Mouse (Mus musculus) splenic B cell, adult 2 months (primary cell): Measurements from ENCODE around the gene Papolb.

ENCODE experiments used
- DNase-seq: peaks from one replicate; pipeline ENCODE4 v3.0.0-alpha.2; 2011; ENCODE audit warnings: low read depth, low spot score
- H3K27me3 ChIP-seq: 2 replicates; pipeline ENCODE4 v1.6.1; 2012; ENCODE audit warnings: mild to moderate bottlenecking, low read length, moderate library complexity, mixed read lengths; ENCODE audit not compliant: control insufficient read depth, poor library complexity, insufficient read depth, severe bottlenecking
- H3K36me3 ChIP-seq: 2 replicates; pipeline ENCODE4 v1.6.1; 2012; ENCODE audit warnings: mild to moderate bottlenecking, low read length, moderate library complexity, mixed read lengths; ENCODE audit not compliant: control insufficient read depth, poor library complexity, insufficient read depth, severe bottlenecking

Gene Papolb

DNA sequence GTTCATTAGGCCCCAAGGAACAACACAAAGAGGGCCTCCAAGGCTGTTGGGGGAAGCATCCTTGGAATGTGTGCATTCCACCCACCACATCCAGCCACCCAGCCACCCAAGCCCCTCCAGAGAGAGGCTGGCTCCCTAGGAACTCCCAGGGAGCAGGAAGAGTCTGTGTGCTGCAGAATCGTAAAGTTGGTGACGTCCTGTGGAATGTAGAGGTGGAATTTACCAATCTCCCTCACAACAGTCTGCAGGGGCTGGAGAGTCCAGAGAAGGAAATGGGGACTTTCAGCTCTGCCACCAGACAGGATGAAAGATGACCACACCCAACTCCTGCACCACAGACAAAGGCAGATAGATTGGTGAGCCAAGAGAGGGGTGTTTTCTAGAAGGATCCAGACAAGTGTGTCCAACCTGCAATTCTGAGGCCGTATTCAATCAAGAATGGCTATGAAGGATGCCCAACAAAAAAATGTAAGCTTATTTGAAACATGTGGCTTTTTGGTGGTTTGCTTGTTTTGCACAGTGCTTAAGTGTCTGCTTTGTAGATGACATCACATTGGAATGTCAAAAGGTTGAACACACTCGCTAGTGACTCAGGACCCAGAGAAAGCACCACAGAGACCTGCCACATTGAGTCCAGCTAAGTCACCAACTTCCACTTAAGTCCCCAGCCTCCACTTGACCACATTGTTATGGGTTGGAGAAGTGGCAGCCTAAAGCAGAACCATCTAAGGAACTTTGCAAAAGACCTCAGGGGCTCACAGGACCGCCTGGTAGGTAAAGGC, 15.3 kb upstream of the Papolb start:
- Histone ChIP-seq H3K36me3 (no peaks in the 10 kb centered on the region), H3K27me3 (0 out of 2 replicates have a peak, but pooled peaks cover 1% of the 10 kb centered on the region)
- no peak for DNase-seq

GRCm38 (mm10) chr5:142537286-142537685, 7.4 kb upstream of the Papolb start:
- Histone ChIP-seq H3K36me3 (no peaks in the 10 kb centered on the region), H3K27me3 (no peaks in the 10 kb centered on the region)
- DNase-seq = no peak

GRCm38 (mm10) chr5:142535388-142535787, 5.5 kb upstream of the Papolb start:
- Histone ChIP-seq H3K36me3 (no peaks in the 10 kb centered on the region), H3K27me3 (no peaks in the 10 kb centered on the region)
- DNase-seq = no peak

DNA sequence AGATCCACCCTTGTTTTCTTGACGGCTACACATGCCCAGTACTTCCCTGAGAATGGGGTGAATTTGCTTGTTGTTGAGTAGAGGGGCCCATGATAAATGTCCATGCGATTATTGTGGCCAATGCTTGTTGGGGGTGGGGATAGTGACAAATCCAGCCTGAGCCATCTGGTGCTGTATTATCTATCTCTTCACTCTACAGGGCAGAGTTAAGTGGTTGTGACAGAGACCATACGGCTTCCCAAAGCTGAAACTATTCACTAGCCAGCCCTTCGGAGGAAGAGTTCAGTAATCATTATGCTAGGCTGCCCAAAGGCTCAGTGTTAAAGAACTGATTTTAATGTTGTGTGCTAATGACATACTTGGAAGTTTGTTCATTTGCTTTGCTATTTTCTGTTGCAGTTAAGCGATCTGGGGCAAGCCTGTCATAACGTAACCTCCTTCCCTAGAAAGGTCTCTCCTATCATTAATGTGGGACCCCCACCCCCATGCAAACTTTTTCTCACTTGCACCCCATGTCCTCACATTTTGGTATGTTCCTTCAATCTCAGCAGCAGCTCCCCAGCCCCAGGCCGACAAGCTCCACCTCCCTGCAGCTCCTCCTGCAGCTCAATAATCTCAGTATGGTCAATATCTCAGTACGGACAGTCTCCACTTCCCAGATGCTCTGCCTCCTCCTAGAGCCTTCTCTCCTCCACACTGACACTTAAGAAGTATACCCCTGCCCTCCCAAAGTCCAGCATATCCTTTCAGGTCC, 5.0 kb downstream of the Papolb start:
- Histone ChIP-seq H3K36me3 (no peaks in the 10 kb centered on the region), H3K27me3 (no peaks in the 10 kb centered on the region)
- no peak for DNase-seq

GRCm38 (mm10) chr5:142521195-142521866, 8.5 kb downstream of the Papolb start:
- no peaks in the 10 kb centered on the region for H3K36me3 ChIP-seq
- no peaks in the 10 kb centered on the region for H3K27me3 ChIP-seq
- no peak for DNase-seq

- DNase-seq = no peak
- Histone ChIP-seq H3K27me3 (no peaks in the 10 kb centered on the region), H3K36me3 (no peaks in the 10 kb centered on the region)
Observed at GRCm38 (mm10) chr5:142520360-142520759, 9.5 kb downstream of the Papolb start.

DNA sequence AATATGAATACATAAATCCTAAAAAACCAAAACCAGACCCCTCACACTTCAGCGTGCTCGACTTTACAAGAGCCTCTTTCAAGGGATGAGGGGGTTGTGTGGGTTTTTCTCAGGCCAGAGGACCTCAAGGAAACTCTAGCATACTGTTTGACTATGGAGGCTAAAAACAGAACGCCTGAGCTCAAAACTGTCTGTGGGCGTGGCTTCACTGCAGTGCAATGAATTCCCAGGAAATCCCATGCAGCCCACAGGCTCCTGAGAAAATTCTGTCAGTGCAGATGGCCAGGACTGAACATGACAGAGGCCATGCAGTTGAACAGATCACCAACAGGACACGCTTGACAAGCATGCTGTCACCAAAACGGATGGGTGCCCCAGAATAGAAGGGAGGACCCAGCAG, 10.9 kb downstream of the Papolb start:
- Histone ChIP-seq H3K27me3 (no peaks in the 10 kb centered on the region), H3K36me3 (no peaks in the 10 kb centered on the region)
- DNase-seq = no peak

GRCm38 (mm10) chr5:142512112-142512511, 17.8 kb downstream of the Papolb start:
- DNase-seq = no peak
- no peaks in the 10 kb centered on the region for H3K36me3 ChIP-seq
- no peaks in the 10 kb centered on the region for H3K27me3 ChIP-seq

DNA sequence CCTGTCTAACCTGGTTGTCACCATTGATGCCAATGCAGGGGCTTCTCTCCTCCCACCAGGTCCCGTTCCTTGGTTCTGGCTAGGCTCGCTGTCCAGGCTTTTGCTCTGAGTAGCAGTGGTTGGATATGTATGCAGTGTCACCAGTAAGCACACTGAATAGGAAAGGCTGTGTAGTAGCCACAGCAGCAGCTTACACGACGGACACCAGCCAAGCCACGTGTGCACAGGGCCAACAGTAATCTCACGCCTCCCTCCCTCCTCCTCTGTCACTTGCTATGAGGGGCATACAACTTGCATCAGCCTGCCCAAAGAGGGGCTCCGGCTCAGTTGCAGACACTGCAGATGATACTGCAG, 19.8 kb downstream of the Papolb start:
- H3K27me3 ChIP-seq = no peaks in the 10 kb centered on the region
- no peaks in the 10 kb centered on the region for H3K36me3 ChIP-seq
- no peak for DNase-seq

DNA sequence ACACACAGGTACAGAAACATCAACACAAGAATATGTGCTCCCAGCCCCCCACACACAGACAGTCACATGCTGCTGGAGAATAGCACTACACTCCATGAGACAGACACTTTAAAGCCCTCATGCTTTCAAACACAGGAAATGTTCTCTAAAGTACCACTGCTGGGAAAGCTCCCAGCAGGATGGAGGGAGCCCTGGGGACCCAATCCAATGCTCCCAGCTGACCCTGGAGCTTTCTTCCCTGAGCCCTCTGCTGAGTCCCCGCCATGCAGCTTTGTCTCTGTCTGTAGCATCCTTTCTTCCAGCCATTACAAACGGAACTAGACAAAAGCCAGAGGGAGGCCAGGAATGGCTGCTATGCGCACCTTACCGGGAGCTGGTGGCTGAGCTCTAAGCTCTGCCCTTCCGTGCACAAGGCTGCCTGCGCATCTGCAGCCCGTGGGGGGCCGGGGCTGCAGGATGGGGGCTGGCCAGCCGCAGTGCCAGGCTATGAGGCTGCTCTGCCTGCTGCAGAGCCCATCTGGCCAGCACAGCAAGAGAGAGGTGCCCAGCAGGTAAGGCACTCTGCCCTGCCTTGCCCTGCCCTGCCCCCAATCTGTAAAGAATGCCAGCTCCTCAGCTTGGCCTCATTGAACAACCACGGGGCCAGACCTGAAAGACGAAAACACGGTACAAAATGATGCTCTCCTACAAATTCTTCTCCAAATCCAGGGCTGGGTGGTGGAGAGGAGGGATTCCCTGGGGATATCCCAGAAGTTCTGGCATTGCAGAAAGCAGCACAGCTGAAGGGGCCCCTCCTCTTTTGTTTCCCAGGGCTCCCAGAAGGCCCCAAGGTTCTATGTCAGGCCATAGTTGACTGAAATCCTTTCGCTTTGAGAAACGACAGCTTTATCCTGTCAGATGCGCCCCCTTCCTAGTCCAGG, 20.5 kb downstream of the Papolb start:
- DNase-seq = no peak
- Histone ChIP-seq H3K36me3 (no peaks in the 10 kb centered on the region), H3K27me3 (no peaks in the 10 kb centered on the region)

DNA sequence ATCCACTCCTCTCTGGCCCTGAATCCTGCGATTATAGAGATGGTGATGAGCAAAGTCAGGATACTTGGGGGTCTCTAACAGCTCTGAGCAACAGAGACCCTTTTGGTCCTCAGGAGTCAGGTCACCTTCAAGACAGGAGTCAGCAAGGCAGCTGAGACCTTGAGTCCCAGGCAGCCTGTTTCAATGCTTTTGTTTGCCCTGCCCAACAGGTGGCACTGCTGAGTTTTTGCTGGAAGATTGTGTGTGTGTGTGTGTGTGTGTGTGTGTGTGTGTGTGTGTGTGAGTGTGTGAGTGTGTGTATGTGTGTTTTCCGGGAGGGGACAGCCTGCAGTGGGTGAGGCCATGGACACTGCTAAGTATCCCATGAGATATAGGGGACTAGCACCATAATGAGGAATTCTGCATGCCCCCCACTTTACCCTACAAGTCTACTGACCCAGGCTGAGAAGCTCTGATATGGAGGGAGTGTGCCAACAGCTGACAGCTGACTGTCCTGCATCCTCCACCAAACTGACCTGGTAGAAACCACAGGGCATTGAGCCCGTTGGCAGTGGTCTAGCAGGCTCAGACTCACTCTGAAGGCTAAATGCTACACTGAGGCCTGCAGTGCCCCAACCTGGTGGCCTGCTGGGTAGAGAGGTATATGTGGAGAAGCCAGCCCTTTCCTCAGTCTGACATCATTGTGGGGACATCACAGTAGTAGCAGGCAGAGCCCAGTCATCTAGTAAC, 24.0 kb downstream of the Papolb start:
- H3K27me3 ChIP-seq = no peaks in the 10 kb centered on the region
- H3K36me3 ChIP-seq = no peaks in the 10 kb centered on the region
- DNase-seq = peak; percentile 6

GRCm38 (mm10) chr5:142504175-142504574, 25.7 kb downstream of the Papolb start:
- no peaks in the 10 kb centered on the region for H3K36me3 ChIP-seq
- no peaks in the 10 kb centered on the region for H3K27me3 ChIP-seq
- no peak for DNase-seq

GRCm38 (mm10) chr5:142502414-142502813, 27.5 kb downstream of the Papolb start:
- Histone ChIP-seq H3K27me3 (no peaks in the 10 kb centered on the region), H3K36me3 (no peaks in the 10 kb centered on the region)

DNA sequence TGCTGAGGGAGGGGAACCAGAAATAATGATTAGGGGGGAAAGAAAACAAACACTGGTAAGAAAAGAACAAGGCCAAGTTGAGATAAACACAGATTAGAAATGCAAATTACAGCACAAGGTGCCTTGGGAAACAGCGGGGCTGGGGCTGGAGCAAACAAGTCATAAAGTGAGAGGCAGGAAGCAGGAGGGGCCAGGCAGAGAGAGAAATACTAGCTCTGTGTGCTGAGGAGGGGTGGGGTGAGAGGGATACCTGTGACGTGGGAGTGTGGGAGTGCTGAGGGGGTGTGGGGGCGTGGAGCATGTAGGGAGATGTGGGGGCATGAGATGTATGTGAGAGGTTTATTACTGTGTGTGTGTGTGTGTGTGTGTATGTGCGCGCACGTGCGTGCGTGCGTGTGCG, 29.0 kb downstream of the Papolb start:
- no peaks in the 10 kb centered on the region for H3K36me3 ChIP-seq
- H3K27me3 ChIP-seq = no peaks in the 10 kb centered on the region
- DNase-seq = no peak

More at GRCm38 (mm10) chr5:142502414-142502813, 27.5 kb downstream of the Papolb start:
- peak; percentile 75 for DNase-seq
